Mouse (Mus musculus): ENCODE measurements around the gene Pdf. TPM values are rescaled to one million over a fixed set of nuclear protein-coding genes. Genes with fewer than 3 reads are reported as not detected.
A peak's percentile ranks its signal among the peaks of the same experiment; 100 is the strongest.

The Pdf gene
- polyA plus RNA-seq, 1 experiment: 37.0 TPM

- H3K4me3 ChIP-seq (ENCODE audit: low read depth, low read length): peak within 1 kb of the TSS; percentile 93
- no peaks in the 10 kb centered on the region for H3K27me3 ChIP-seq (ENCODE audit: control insufficient read depth, insufficient read depth, low read length)
- under 1% methylated on average over 88 of the region's 88 CpGs for WGBS
- 0 out of 2 replicates have a peak, but pooled peaks cover 6% of the 10 kb centered on the region for H3K4me1 ChIP-seq (ENCODE audit: control insufficient read depth, insufficient read depth, insufficient read length, low read length)
- peaks cover 25% of the 10 kb centered on the region for H3K36me3 ChIP-seq (ENCODE audit: control insufficient read depth, insufficient read depth, low read length)
- TF ChIP-seq CTCF (IDR thresholded peaks at IDR 0.05; ENCODE audit: extremely low read depth, insufficient read length, insufficient replicate concordance, low read depth, low read length) (no peak), POLR2A (IDR thresholded peaks at IDR 0.05; ENCODE audit: low read depth, low read length) (0 out of 2 replicates have a peak, but pooled peaks have one; percentile 17)
- H3K27ac ChIP-seq (ENCODE audit: insufficient read depth, low read depth, low read length): peak within 1 kb of the TSS; percentile 59
Observed at GRCm38 (mm10) chr8:107056076-107056972, 7.9 kb upstream of the Pdf start, which contains the start of the genes Cog8 and Nip7. Gene Cog8, minus strand, starts transcription at chr8:107056689. Gene Nip7, plus strand, starts transcription at chr8:107056877.

- TF ChIP-seq POLR2A (IDR thresholded peaks at IDR 0.05; ENCODE audit: low read depth, low read length) (no peak), CTCF (IDR thresholded peaks at IDR 0.05; ENCODE audit: extremely low read depth, insufficient read length, insufficient replicate concordance, low read depth, low read length) (no peak)
- 0 out of 2 replicates have a peak, but pooled peaks cover 3% of the 10 kb centered on the region for H3K4me1 ChIP-seq (ENCODE audit: control insufficient read depth, insufficient read depth, insufficient read length, low read length)
- H3K36me3 ChIP-seq (ENCODE audit: control insufficient read depth, insufficient read depth, low read length): peaks cover 26% of the 10 kb centered on the region
Observed at GRCm38 (mm10) chr8:107052046-107052445, 3.6 kb upstream of the Pdf start.

GRCm38 (mm10) chr8:107049480-107049879 lies 1.1 kb upstream of the Pdf start:
- no peak overlapping the region for H3K4me3 ChIP-seq (ENCODE audit: low read depth, low read length)
- H3K27me3 ChIP-seq (ENCODE audit: control insufficient read depth, insufficient read depth, low read length): no peaks in the 10 kb centered on the region
- no peak for TF ChIP-seq POLR2A (IDR thresholded peaks at IDR 0.05; ENCODE audit: low read depth, low read length)
- TF ChIP-seq CTCF (IDR thresholded peaks at IDR 0.05; ENCODE audit: extremely low read depth, insufficient read length, insufficient replicate concordance, low read depth, low read length): no peak
- H3K36me3 ChIP-seq (ENCODE audit: control insufficient read depth, insufficient read depth, low read length): peaks cover 45% of the 10 kb centered on the region
- no peaks in the 10 kb centered on the region for H3K4me1 ChIP-seq (ENCODE audit: control insufficient read depth, insufficient read depth, insufficient read length, low read length)
- WGBS: 91% methylated on average over 4 of the region's 4 CpGs
- no peak overlapping the region for H3K27ac ChIP-seq (ENCODE audit: insufficient read depth, low read depth, low read length)

More at GRCm38 (mm10) chr8:107052046-107052445, 3.6 kb upstream of the Pdf start:
- no peaks in the 10 kb centered on the region for H3K27me3 ChIP-seq (ENCODE audit: control insufficient read depth, insufficient read depth, low read length)
- 97% methylated on average over 8 of the region's 8 CpGs for WGBS
- no peak overlapping the region for H3K27ac ChIP-seq (ENCODE audit: insufficient read depth, low read depth, low read length)
- no peak overlapping the region for H3K4me3 ChIP-seq (ENCODE audit: low read depth, low read length)

GRCm38 (mm10) chr8:107046976-107047375 lies 1.4 kb downstream of the Pdf start:
- 76% methylated on average over 5 of the region's 5 CpGs for WGBS
- Histone ChIP-seq H3K4me1 (ENCODE audit: control insufficient read depth, insufficient read depth, insufficient read length, low read length) (no peaks in the 10 kb centered on the region), H3K27me3 (ENCODE audit: control insufficient read depth, insufficient read depth, low read length) (no peaks in the 10 kb centered on the region), H3K27ac (ENCODE audit: insufficient read depth, low read depth, low read length) (no peak overlapping the region), H3K36me3 (ENCODE audit: control insufficient read depth, insufficient read depth, low read length) (peaks cover 56% of the 10 kb centered on the region), H3K4me3 (ENCODE audit: low read depth, low read length) (no peak overlapping the region)
- TF ChIP-seq CTCF (IDR thresholded peaks at IDR 0.05; ENCODE audit: extremely low read depth, insufficient read length, insufficient replicate concordance, low read depth, low read length) (no peak), POLR2A (IDR thresholded peaks at IDR 0.05; ENCODE audit: low read depth, low read length) (no peak)

- Histone ChIP-seq H3K27me3 (ENCODE audit: control insufficient read depth, insufficient read depth, low read length) (no peaks in the 10 kb centered on the region), H3K27ac (ENCODE audit: insufficient read depth, low read depth, low read length) (no peak overlapping the region), H3K4me3 (ENCODE audit: low read depth, low read length) (no peak overlapping the region), H3K4me1 (ENCODE audit: control insufficient read depth, insufficient read depth, insufficient read length, low read length) (no peaks in the 10 kb centered on the region), H3K36me3 (ENCODE audit: control insufficient read depth, insufficient read depth, low read length) (peaks cover 56% of the 10 kb centered on the region)
- 84% methylated on average over 6 of the region's 6 CpGs for WGBS
- no peak for TF ChIP-seq CTCF (IDR thresholded peaks at IDR 0.05; ENCODE audit: extremely low read depth, insufficient read length, insufficient replicate concordance, low read depth, low read length)
- TF ChIP-seq POLR2A (IDR thresholded peaks at IDR 0.05; ENCODE audit: low read depth, low read length): no peak
Observed at GRCm38 (mm10) chr8:107045478-107045877, 2.9 kb downstream of the Pdf start.

- WGBS: 75% methylated on average over 7 of the region's 7 CpGs
- peaks cover 69% of the 10 kb centered on the region for H3K36me3 ChIP-seq (ENCODE audit: control insufficient read depth, insufficient read depth, low read length)
Observed at GRCm38 (mm10) chr8:107040632-107041031, 7.8 kb downstream of the Pdf start.

GRCm38 (mm10) chr8:107036626-107037025 lies 11.8 kb downstream of the Pdf start:
- H3K36me3 ChIP-seq (ENCODE audit: control insufficient read depth, insufficient read depth, low read length): peaks cover 30% of the 10 kb centered on the region
- WGBS: 70% methylated on average over 8 of the region's 8 CpGs
- H3K27ac ChIP-seq (ENCODE audit: insufficient read depth, low read depth, low read length): no peak overlapping the region
- H3K27me3 ChIP-seq (ENCODE audit: control insufficient read depth, insufficient read depth, low read length): no peaks in the 10 kb centered on the region
- H3K4me3 ChIP-seq (ENCODE audit: low read depth, low read length): no peak overlapping the region
- H3K4me1 ChIP-seq (ENCODE audit: control insufficient read depth, insufficient read depth, insufficient read length, low read length): peaks cover 2% of the 10 kb centered on the region; the same call in 1 of the 2 replicates
- no peak for TF ChIP-seq CTCF (IDR thresholded peaks at IDR 0.05; ENCODE audit: extremely low read depth, insufficient read length, insufficient replicate concordance, low read depth, low read length)
- no peak for TF ChIP-seq POLR2A (IDR thresholded peaks at IDR 0.05; ENCODE audit: low read depth, low read length)

More at GRCm38 (mm10) chr8:107040632-107041031, 7.8 kb downstream of the Pdf start:
- TF ChIP-seq POLR2A (IDR thresholded peaks at IDR 0.05; ENCODE audit: low read depth, low read length) (no peak), CTCF (IDR thresholded peaks at IDR 0.05; ENCODE audit: extremely low read depth, insufficient read length, insufficient replicate concordance, low read depth, low read length) (no peak)
- Histone ChIP-seq H3K27ac (ENCODE audit: insufficient read depth, low read depth, low read length) (no peak overlapping the region), H3K4me3 (ENCODE audit: low read depth, low read length) (no peak overlapping the region), H3K27me3 (ENCODE audit: control insufficient read depth, insufficient read depth, low read length) (no peaks in the 10 kb centered on the region), H3K4me1 (ENCODE audit: control insufficient read depth, insufficient read depth, insufficient read length, low read length) (no peaks in the 10 kb centered on the region)

Measured in small intestine, adult 2 months (tissue).